Mouse (Mus musculus): Measurements from ENCODE around the gene Eno2.

The Eno2 gene

GRCm38 (mm10) chr6:124767920-124768703 lies 1.4 kb downstream of the Eno2 start:
- CTCF ChIA-PET: interaction anchor here (0.6 kb wide), 1 partner anchor 48 kb away, joined by 3 read pairs; no protein-coding TSS in a partner anchor

- CTCF ChIA-PET: interaction anchor here (0.6 kb wide), 1 partner anchor 48 kb away, joined by 3 read pairs; no protein-coding TSS in a partner anchor
Measured at GRCm38 (mm10) chr6:124767536-124767919, 1.9 kb downstream of the Eno2 start.

DNA sequence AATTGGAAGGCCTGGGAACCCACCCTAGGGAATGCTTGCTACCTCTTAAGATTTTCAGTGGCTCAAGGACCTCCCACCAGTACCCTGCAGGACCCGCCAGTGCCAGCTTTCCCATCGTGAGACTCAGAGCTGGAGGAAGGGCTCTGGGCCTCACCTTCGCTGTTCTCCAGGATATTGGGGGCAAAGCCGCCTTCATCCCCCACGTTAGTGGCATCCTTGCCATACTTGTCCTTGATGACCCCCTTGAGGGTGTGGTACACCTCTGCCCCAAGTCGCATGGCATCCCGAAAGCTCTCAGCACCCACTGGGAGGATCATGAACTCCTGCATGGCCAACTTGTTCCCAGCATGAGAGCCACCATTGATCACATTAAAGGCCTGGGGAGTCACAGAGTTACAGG lies 3.5 kb downstream of the Eno2 start:
- CTCF ChIA-PET: no interaction called here

DNA sequence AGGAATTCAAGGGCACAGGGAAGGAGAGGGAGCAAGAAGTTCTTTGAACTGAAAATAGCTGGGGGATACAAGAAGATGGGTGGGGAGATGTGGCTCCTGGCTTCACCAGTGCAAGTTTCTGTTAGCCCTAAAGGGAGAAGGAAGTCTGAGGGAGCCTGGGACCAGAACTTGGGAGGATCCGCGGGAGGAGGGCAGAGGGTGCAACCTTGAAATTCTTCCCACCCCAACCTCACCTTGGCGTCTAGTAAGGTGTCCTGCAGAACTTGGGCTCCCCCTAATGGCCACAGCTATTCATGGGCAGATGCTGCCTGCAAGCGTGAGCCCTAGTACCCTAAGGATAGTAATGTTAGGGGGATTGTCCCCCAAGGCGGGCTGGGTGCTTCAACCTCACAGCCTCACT lies 10.2 kb downstream of the Eno2 start:
- CTCF ChIA-PET: interaction anchor here (0.5 to 2.4 kb wide), 7 partner anchors 12 to 98 kb away, joined by 3 to 7 read pairs (median 5); no protein-coding TSS in a partner anchor

DNA sequence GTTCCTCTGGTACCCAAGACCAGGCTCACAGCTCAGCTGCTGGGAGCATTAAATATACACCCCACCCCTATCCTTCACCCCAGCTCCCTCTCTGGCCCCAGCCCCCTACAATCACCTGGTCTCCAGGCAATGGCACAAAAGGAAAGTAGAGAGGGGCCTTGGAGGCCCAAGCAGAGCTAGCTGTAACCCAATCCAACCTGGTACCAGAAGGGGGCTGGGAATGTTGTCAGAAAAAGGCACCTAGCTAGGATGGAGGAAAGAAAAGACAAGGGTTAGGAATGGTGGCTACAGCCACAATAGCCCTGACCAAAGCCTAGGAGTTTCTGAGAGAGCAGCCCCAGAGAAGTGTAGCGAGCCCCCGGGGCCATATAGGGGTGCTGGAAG lies 10.6 kb downstream of the Eno2 start:
- CTCF ChIA-PET: interaction anchor here (0.5 to 2.4 kb wide), 7 partner anchors 11 to 97 kb away, joined by 3 to 7 read pairs (median 5); no protein-coding TSS in a partner anchor

GRCm38 (mm10) chr6:124757909-124758848 lies 11.3 kb downstream of the Eno2 start:
- CTCF ChIA-PET: interaction anchor here (0.5 to 2.4 kb wide), 10 partner anchors 11 to 97 kb away, joined by 3 to 7 read pairs (median 4); partner anchors contain the start of gene Grcc10

- CTCF ChIA-PET: interaction anchor here (0.7 to 2.4 kb wide), 7 partner anchors 10 to 57 kb away, joined by 3 to 7 read pairs (median 3); partner anchors contain the start of gene Grcc10
Measured at GRCm38 (mm10) chr6:124757351-124757880, 12.1 kb downstream of the Eno2 start.

- CTCF ChIA-PET: interaction anchor here (0.7 to 1.3 kb wide), 6 partner anchors 10 to 58 kb away, joined by 3 to 9 read pairs (median 3); partner anchors contain the start of gene Grcc10
Measured at GRCm38 (mm10) chr6:124756652-124757350, 12.7 kb downstream of the Eno2 start.

DNA sequence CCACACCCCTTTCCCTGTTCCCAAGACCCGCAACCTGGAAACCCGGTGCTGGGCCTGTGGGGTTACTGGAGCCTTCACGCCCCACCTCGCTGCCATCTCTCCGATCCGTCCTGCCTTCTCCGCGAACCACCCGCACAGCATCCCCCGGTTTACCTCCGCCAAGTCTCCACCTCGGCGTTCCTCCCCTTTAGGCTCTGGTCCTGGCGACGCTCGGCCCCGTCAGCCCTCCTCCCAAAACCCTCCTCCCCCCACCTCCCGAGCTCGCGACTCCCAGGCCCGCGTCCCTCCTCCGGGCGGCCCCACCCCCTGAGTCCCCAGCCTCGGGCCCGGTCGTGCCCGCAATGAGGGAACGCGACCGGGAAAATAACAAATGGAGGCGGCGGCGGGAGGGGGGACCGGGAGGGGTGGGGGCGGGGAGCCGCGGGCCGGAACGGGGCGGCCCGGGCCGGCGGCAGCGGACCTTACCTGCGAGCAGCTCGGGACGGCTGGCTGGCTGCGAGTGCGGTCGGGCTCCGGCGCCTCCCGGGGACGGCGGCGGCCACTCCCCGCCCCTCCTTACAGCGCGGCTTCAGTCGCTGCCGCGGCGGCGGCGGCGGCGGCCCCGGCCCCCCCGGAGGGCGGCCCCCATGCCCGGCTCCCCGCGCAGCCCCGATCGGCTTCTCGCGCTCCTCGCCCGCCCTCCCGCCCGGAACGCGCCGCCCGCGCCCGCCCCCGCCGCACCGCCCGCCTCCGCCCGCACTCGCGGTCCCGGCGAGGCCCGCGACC lies 13.5 kb downstream of the Eno2 start, which contains the start of the genes Gm45234 and Atn1:
Gene Gm45234, minus strand, starts transcription at position 191 of the 765 bp plus-strand sequence.
Gene Atn1, minus strand, starts transcription at position 694 of the 765 bp plus-strand sequence.
- CTCF ChIA-PET: interaction anchor here (0.6 to 1.3 kb wide), 4 partner anchors 31 to 348 kb away, joined by 3 to 9 read pairs (median 5); no protein-coding TSS in a partner anchor

- CTCF ChIA-PET: interaction anchor here (0.7 kb wide), 1 partner anchor 39 kb away, joined by 6 read pairs; no protein-coding TSS in a partner anchor
Measured at GRCm38 (mm10) chr6:124755306-124755705, 14.2 kb downstream of the Eno2 start.

DNA sequence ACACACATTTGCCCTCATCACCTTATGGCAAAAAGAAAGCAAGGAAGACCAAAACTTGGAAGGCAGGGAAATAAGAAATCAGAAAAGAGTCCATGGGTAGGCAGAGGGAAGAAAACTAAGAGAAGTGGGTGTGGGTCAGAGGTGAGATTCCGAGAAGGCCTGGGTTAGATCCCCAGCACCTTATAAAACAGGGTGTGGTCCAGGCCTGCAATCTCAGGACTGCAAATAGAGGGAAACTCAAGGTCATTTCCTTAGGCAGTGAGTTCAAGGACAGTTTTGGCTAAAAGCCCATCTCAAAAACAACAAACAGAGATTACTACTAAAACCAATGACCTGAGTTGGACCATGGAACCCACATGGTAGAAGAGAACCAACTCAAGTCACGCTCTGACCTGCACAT lies 15.6 kb downstream of the Eno2 start:
- CTCF ChIA-PET: no interaction called here

GRCm38 (mm10) chr6:124750405-124750804 lies 19.1 kb downstream of the Eno2 start:
- CTCF ChIA-PET: no interaction called here

- CTCF ChIA-PET: interaction anchor here (0.6 to 1.3 kb wide), 3 partner anchors 11 to 12 kb away, joined by 3 to 7 read pairs (median 3); no protein-coding TSS in a partner anchor
Measured at GRCm38 (mm10) chr6:124746654-124747632, 22.5 kb downstream of the Eno2 start.

DNA sequence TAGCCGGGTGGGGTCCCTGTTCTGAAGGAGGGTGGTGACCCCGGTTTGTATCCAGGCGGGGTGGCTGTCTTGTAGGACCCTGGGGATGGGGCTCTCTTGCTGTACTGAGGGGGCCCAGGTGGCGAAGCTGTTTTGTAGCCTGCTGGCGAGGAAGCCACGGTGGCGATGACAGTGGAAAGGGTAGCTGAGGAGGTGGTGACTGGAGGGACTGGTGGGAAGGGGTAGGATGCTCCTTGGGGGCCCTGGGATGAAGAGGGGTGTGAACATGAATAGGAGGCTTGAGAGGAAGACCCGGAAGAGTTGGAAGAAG lies 23.2 kb downstream of the Eno2 start:
- CTCF ChIA-PET: interaction anchor here (1.3 kb wide), 1 partner anchor 13 kb away, joined by 3 read pairs; no protein-coding TSS in a partner anchor

DNA sequence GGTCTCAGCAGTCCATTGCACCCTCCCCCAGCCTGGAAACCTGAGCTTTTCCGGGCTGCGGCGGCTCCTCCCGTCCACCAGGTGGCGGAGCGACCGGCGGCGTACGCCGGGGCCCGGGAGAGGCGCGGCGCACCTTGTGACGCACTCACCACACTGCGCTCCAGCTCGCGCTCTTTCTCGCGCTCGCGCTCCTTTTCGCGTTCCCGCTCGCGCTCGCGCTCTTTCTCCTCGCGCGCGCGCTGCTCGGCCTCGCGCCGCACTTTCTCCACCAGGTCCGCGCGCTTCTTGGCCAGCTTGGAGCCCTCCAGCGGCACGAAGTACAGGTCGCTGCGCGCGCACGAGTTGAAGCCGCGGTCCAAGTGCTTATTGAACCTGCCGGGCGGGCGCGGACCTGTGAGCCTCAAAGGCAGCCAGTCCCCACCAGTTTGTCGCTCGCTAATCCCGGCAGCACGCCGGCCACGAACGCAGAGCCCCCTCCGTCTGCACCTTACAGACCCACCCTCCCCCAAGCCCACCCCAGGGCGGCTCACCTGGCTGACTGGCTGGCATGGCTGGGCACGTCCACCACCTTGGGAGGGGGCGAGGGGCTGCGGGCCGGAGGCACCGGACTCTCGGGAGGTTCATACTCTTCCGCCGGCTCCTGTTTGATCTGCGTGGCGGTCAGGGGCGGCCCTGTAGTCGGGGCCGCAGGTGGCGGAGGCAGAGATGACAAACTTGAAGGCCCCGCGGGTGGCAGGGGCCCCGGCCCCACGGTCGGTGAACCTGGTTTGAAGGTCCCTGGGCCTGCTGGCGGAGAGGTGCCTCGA lies 23.8 kb downstream of the Eno2 start:
- CTCF ChIA-PET: interaction anchor here (0.9 to 1.3 kb wide), 3 partner anchors 13 to 34 kb away, joined by 3 read pairs; partner anchors contain the start of genes Emg1 and Phb2

GRCm38 (mm10) chr6:124744755-124745321 lies 24.6 kb downstream of the Eno2 start:
- CTCF ChIA-PET: interaction anchor here (0.9 to 1.2 kb wide), 2 partner anchors 14 to 33 kb away, joined by 3 read pairs; partner anchors contain the start of genes Emg1 and Phb2

GRCm38 (mm10) chr6:124743647-124744046 lies 25.8 kb downstream of the Eno2 start:
- CTCF ChIA-PET: interaction anchor here (0.6 to 1.0 kb wide), 2 partner anchors 16 to 266 kb away, joined by 3 to 7 read pairs; no protein-coding TSS in a partner anchor
